Mouse (Mus musculus) kidney, postnatal 36 days (tissue): Measurements from ENCODE around the gene Tas2r116.

Experiments
- DNase-seq, 2 experiments: peaks; one replicate each; pipeline ENCODE4 v3.0.0; 2021 to 2022; ENCODE audit warnings: mixed read lengths in 2 of 2

Gene Tas2r116

DNA sequence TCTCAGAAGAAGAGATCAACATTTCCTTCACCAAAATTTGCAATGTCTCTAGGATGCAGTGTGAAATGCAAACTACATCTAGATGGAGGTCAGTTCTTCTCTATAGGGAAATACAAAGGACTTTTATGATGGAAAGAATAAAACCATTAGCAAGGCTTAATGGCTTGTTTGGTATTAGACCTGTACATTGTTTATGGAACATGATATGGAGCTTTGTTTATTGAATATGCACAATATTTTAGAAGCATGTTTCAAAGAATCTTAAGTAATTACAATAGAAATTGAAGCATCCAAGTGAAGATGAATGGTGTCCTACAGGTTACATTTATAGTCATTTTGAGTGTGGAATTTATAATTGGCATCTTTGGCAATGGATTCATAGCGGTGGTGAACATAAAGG, at the start of gene Tas2r116:
Tas2r116 (plus strand) TSS at position 301 of the 400 bp plus-strand sequence.
- DNase-seq, result no peak

DNA sequence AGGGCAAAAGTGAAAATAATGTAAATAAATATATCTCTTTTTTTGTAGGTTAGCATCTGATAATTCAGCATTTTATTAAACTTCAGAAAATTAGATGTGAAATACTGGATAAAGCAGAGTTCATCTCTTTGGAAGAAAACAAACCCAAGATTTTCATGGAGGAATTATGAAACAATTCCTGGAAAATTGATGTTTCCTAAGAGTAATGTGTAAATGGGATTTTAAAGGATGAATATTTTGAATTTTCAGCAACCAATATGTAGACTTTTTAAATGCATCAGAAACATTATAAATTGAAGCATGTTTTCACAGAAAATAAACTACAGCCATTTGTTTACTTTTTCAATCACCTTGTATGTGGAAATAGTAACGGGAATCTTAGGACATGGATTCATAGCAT, 8.4 kb upstream of the Tas2r116 start, which contains the start of gene Tas2r123:
Tas2r123 (plus strand) TSS at position 301 of the 400 bp plus-strand sequence.
- no peak for DNase-seq

DNA sequence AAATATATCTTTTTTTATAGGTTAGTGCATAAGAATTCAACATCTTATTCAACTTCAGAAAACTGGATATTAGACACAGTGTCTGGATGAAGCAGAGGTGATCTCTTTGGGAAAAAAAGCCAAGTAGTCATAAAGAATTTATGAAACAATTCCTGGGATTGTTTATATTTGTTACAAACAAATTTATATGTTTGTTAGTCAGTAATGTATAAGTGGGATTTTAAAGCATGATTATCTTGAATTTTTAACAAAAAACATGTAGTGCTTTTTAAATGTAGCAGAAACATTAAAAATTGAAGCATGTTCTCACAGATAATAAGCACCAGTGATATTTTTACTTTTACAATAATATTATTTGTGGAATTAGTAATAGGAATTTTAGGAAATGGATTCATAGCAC, 12.5 kb downstream of the Tas2r116 start, which contains the start of gene Tas2r110:
Tas2r110 (plus strand) TSS at position 301 of the 400 bp plus-strand sequence.
- no peak for DNase-seq

DNA sequence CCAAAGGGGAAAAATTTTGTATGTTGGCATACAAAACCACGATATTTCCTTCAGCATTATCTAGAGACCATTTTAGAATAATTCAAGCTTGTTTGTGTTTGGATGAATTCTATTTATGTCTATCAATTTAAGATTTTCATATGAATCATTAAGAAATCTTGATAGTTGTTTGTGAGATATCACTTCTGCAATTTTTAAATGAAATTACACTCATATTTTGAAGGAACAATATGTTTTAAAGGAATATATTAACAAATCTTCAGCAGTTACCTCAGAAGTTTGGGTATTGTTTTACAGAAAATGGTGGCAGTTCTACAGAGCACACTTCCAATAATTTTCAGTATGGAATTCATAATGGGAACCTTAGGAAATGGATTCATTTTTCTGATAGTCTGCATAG, 37.5 kb downstream of the Tas2r116 start, which contains the start of gene Tas2r113:
Tas2r113 (plus strand) TSS at position 301 of the 400 bp plus-strand sequence.
- DNase-seq, result no peak
